Mouse (Mus musculus) liver, adult 2 months (tissue): ENCODE results near the gene Trip6. TPM values are rescaled to one million over a fixed set of nuclear protein-coding genes. Genes with fewer than 3 reads are reported as not detected.

Source experiments
- DNase-seq: peaks from one replicate; pipeline ENCODE4 v3.0.0-alpha.2; 2011; ENCODE audit warnings: low read depth, low spot score; ENCODE audit errors: extremely low read depth
- H3K27ac ChIP-seq: fragments of 200-500 bp; replicated peaks from 2 replicates; pipeline ENCODE4 v1.5.1; 2012; ENCODE audit warnings: low read depth, mild to moderate bottlenecking, control low read depth, inconsistent platforms, low read length; ENCODE audit not compliant: insufficient read depth
- H3K27me3 ChIP-seq: fragments of 200-500 bp; 2 replicates; pipeline ENCODE4 v1.6.1; 2012; ENCODE audit warnings: mild to moderate bottlenecking, moderate library complexity, low read length, inconsistent platforms; ENCODE audit not compliant: control insufficient read depth, insufficient read depth
- H3K36me3 ChIP-seq: fragments of 200-500 bp; 2 replicates; pipeline ENCODE4 v1.6.1; 2012; ENCODE audit warnings: low read length, inconsistent platforms; ENCODE audit not compliant: control insufficient read depth, insufficient read depth
- H3K4me1 ChIP-seq: fragments of 200-500 bp; 2 replicates; pipeline ENCODE4 v1.6.1; 2011; ENCODE audit warnings: low read length; ENCODE audit not compliant: control insufficient read depth, insufficient read depth
- H3K4me3 ChIP-seq: fragments of 200-500 bp; 2 replicates; pipeline ENCODE4 v1.5.1; 2011; ENCODE audit warnings: low read depth, mild to moderate bottlenecking, control low read depth, low read length, moderate library complexity; ENCODE audit not compliant: insufficient read depth
- H3K79me2 ChIP-seq: fragments of 200-500 bp; 2 replicates; pipeline ENCODE4 v1.6.1; 2012; ENCODE audit warnings: inconsistent platforms, mild to moderate bottlenecking, low read length, moderate library complexity; ENCODE audit not compliant: control insufficient read depth, insufficient read depth
- H3K9ac ChIP-seq: fragments of 200-500 bp; 2 replicates; pipeline ENCODE4 v1.6.1; 2012; ENCODE audit warnings: low read depth, mild to moderate bottlenecking, control low read depth, inconsistent platforms, low read length
- CTCF ChIP-seq: fragments of 200-500 bp; IDR thresholded peaks from 2 replicates; pipeline ENCODE4 v1.5.1; 2011; ENCODE audit warnings: low read depth, low read length, control low read depth
- POLR2A ChIP-seq: fragments of 200-500 bp; IDR thresholded peaks from 2 replicates; pipeline ENCODE4 v1.6.1; 2011; ENCODE audit warnings: low read length, control low read depth; ENCODE audit not compliant: insufficient read depth; ENCODE audit errors: extremely low read depth
- WGBS: fragments of 180-500 bp; shearing (Covaris S2); methylation state at CpG from one replicate; pipeline ENCODE4 v1.1.7; 2018; 5-methylcytosine and 5-hydroxymethylcytosine counted together
- polyA plus RNA-seq: library from polyadenylated mRNA; depleted of rRNA; stranded (reverse); fragments of >200 nt; gene quantifications from 2 replicates; pipeline ENCODE4 v1.2.3, GENCODE M21; 2012
- total RNA-seq: library from RNA; depleted of rRNA; stranded (reverse); fragments of >200 nt; gene quantifications from 2 replicates; pipeline ENCODE4 v1.2.3, GENCODE M21; 2014

Gene Trip6
- total and polyA plus RNA-seq, 2 experiments = 6.5 to 25.0 TPM

- peak overlapping the region; percentile 53 for H3K9ac ChIP-seq
- H3K36me3 ChIP-seq = peaks cover 14% of the 10 kb centered on the region; the same call in 1 of the 2 replicates
- H3K27ac ChIP-seq = peak overlapping the region; percentile 88
- peaks cover 3% of the 10 kb centered on the region; the same call in 1 of the 2 replicates for H3K27me3 ChIP-seq
- peaks cover 4% of the 10 kb centered on the region; the same call in 1 of the 2 replicates for H3K4me1 ChIP-seq
- peak overlapping the region; percentile 53 for H3K4me3 ChIP-seq
- peak; percentile 81 for DNase-seq
- TF ChIP-seq CTCF = 0 out of 2 replicates have a peak, but pooled peaks have one; percentile 32
- TF ChIP-seq POLR2A = peak; percentile 62; the same call in 1 of the 2 replicates
- no peaks in the 10 kb centered on the region for H3K79me2 ChIP-seq
- WGBS = 2% methylated on average over 15 of the region's 15 CpGs
These were observed 20.9 kb downstream of the Trip6 start for GRCm38 (mm10) chr5:137293282-137293681.

DNA sequence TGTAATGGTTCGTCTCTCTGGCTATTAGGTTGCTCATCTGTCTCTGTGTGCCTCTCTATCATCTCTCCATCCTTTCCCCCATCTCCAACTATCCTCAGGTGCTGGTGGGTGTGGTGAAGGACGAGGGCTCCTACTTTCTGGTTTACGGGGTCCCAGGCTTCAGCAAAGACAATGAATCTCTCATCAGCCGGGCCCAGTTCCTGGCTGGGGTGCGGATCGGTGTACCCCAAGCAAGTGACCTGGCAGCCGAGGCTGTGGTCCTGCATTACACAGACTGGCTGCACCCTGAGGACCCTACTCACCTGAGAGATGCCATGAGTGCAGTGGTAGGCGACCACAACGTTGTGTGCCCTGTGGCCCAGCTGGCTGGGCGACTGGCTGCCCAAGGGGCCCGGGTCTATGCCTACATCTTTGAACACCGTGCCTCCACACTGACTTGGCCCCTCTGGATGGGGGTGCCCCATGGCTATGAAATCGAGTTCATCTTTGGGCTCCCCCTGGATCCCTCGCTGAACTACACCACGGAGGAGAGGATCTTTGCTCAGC is 22.8 kb downstream of the Trip6 start:
- 79% methylated on average over 15 of the region's 15 CpGs for WGBS
- H3K4me3 ChIP-seq = no peak overlapping the region

GRCm38 (mm10) chr5:137290677-137291076 is 23.5 kb downstream of the Trip6 start:
- Histone ChIP-seq H3K4me1 (peaks cover 7% of the 10 kb centered on the region; the same call in 1 of the 2 replicates), H3K27me3 (peaks cover 10% of the 10 kb centered on the region; the same call in 1 of the 2 replicates), H3K27ac (no peak overlapping the region), H3K4me3 (no peak overlapping the region), H3K9ac (no peak overlapping the region), H3K79me2 (no peaks in the 10 kb centered on the region), H3K36me3 (peaks cover 3% of the 10 kb centered on the region; the same call in 1 of the 2 replicates)
- 16% methylated on average over 15 of the region's 15 CpGs for WGBS
- TF ChIP-seq CTCF (peak; percentile 85), POLR2A (no peak)
- DNase-seq = peak; percentile 51

More for the DNA sequence above, 22.8 kb downstream of the Trip6 start:
- TF ChIP-seq CTCF = no peak
- no peak for TF ChIP-seq POLR2A
- Histone ChIP-seq H3K4me1 (peaks cover 7% of the 10 kb centered on the region; the same call in 1 of the 2 replicates), H3K27me3 (peaks cover 10% of the 10 kb centered on the region; the same call in 1 of the 2 replicates), H3K27ac (no peak overlapping the region), H3K36me3 (peaks cover 3% of the 10 kb centered on the region; the same call in 1 of the 2 replicates), H3K9ac (no peak overlapping the region), H3K79me2 (no peaks in the 10 kb centered on the region)
- no peak for DNase-seq

- no peak for DNase-seq
- WGBS = 77% methylated on average over 13 of the region's 13 CpGs
- no peak overlapping the region for H3K27ac ChIP-seq
These were observed 24.4 kb downstream of the Trip6 start for GRCm38 (mm10) chr5:137289591-137290365.

GRCm38 (mm10) chr5:137288999-137289470 is 25.2 kb downstream of the Trip6 start:
- DNase-seq = no peak
- H3K27ac ChIP-seq = no peak overlapping the region
- 14% methylated on average over 25 of the region's 25 CpGs for WGBS

More at GRCm38 (mm10) chr5:137289591-137290365, 24.4 kb downstream of the Trip6 start:
- H3K4me3 ChIP-seq = no peak overlapping the region
- H3K79me2 ChIP-seq = no peaks in the 10 kb centered on the region
- H3K9ac ChIP-seq = no peak overlapping the region
- peaks cover 10% of the 10 kb centered on the region; the same call in 1 of the 2 replicates for H3K27me3 ChIP-seq
- TF ChIP-seq CTCF = no peak
- no peak for TF ChIP-seq POLR2A
- peaks cover 4% of the 10 kb centered on the region; the same call in 1 of the 2 replicates for H3K4me1 ChIP-seq
- H3K36me3 ChIP-seq = no peaks in the 10 kb centered on the region

More at GRCm38 (mm10) chr5:137288999-137289470, 25.2 kb downstream of the Trip6 start:
- H3K36me3 ChIP-seq = no peaks in the 10 kb centered on the region
- H3K27me3 ChIP-seq = peaks cover 10% of the 10 kb centered on the region; the same call in 1 of the 2 replicates
- no peak overlapping the region for H3K4me3 ChIP-seq
- H3K79me2 ChIP-seq = no peaks in the 10 kb centered on the region
- H3K4me1 ChIP-seq = 0 out of 2 replicates have a peak, but pooled peaks cover 3% of the 10 kb centered on the region
- H3K9ac ChIP-seq = no peak overlapping the region
- TF ChIP-seq CTCF (no peak), POLR2A (no peak)
